Mouse (Mus musculus) natural killer cell, adult 2 months (primary cell): ENCODE results near the gene Gm37419.

Experiments used
- DNase-seq, 2 experiments: peaks; one replicate each; pipeline ENCODE4 v3.0.0; 2022; ENCODE audit warnings: low spot score in 2 of 2

The Gm37419 gene

GRCm38 (mm10) chr16:23996342-23996741 lies 8.1 kb downstream of the Gm37419 start:
- DNase-seq, result no peak

- DNase-seq, result no peak
Measured at GRCm38 (mm10) chr16:23997228-23997627, 8.9 kb downstream of the Gm37419 start.

- no peak for DNase-seq
Measured at GRCm38 (mm10) chr16:23997912-23998311, 9.6 kb downstream of the Gm37419 start.

- DNase-seq, result no peak
Measured at GRCm38 (mm10) chr16:24005928-24006327, 17.6 kb downstream of the Gm37419 start.

GRCm38 (mm10) chr16:24009891-24010290 lies 21.6 kb downstream of the Gm37419 start:
- no peak for DNase-seq

GRCm38 (mm10) chr16:24011306-24011705 lies 23.0 kb downstream of the Gm37419 start:
- no peak for DNase-seq

GRCm38 (mm10) chr16:24012066-24012465 lies 23.8 kb downstream of the Gm37419 start:
- DNase-seq, result peak in 1 of 2 experiments; percentile 17

- no peak for DNase-seq
Measured at GRCm38 (mm10) chr16:24014378-24014777, 26.1 kb downstream of the Gm37419 start.

GRCm38 (mm10) chr16:24016273-24016672 lies 28.0 kb downstream of the Gm37419 start:
- no peak for DNase-seq

- DNase-seq, result no peak
Measured at GRCm38 (mm10) chr16:24016742-24017141, 28.5 kb downstream of the Gm37419 start.

- no peak for DNase-seq
Measured at GRCm38 (mm10) chr16:24021722-24022121, 33.4 kb downstream of the Gm37419 start.

- no peak for DNase-seq
Measured at GRCm38 (mm10) chr16:24022605-24023004, 34.3 kb downstream of the Gm37419 start.

- DNase-seq, result no peak
Measured at GRCm38 (mm10) chr16:24025442-24025841, 37.2 kb downstream of the Gm37419 start.

- DNase-seq, result no peak
Measured at GRCm38 (mm10) chr16:24029965-24030672, 41.8 kb downstream of the Gm37419 start.

GRCm38 (mm10) chr16:24033259-24033658 lies 45.0 kb downstream of the Gm37419 start:
- DNase-seq, result no peak

GRCm38 (mm10) chr16:24034450-24034849 lies 46.2 kb downstream of the Gm37419 start:
- no peak for DNase-seq

GRCm38 (mm10) chr16:24035767-24036166 lies 47.5 kb downstream of the Gm37419 start:
- DNase-seq, result no peak

GRCm38 (mm10) chr16:24036398-24036797 lies 48.1 kb downstream of the Gm37419 start:
- DNase-seq, result no peak
